17 mouse cellular contexts compared by ENCODE assay signal in the genomic region with DNA sequence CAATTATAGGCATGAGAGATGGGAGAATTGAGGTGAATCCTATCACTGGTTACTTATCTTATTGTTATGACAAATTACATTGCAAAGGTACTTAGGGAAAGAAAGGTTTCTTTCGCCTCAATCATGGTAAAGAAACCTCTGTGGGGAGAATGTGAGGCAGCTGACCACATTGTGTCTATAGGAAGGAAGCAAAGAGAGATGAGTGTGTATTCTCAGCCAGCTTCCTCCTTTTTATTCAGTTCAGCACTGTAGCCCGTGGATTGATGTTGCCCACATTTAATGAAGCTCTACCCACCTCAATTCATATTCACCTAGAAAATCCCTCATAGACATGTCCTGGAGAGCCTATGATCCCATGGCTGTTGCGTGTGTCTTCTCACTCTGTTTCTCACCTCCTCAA.
"Had no signal": no experiment of that assay in that cellular context is flagged by ENCODE, and none has a peak within 500 bp of the region (broad histone marks: within the 10 kb centered on the region; RNA-seq: fewer than 3 reads in every experiment).

No protein-coding gene starts in this region.

- H3K4me3 ChIP-seq: lung, embryonic 15.5 days; megakaryocyte, embryonic 14.5 days; midbrain, embryonic 13.5 days; midbrain, embryonic 15.5 days; neural tube, embryonic 12.5 days; stomach, embryonic 15.5 days had no signal

- ATAC-seq: liver, postnatal 0 days; lung, postnatal 0 days; midbrain, embryonic 13.5 days; midbrain, embryonic 15.5 days had no signal

- H3K27ac ChIP-seq: lung, embryonic 15.5 days; midbrain, embryonic 13.5 days; midbrain, embryonic 15.5 days; neural tube, embryonic 12.5 days; stomach, embryonic 15.5 days; stomach, postnatal 0 days had no signal

- H3K27me3 ChIP-seq: lung, embryonic 15.5 days; megakaryocyte, embryonic 14.5 days; midbrain, embryonic 13.5 days; midbrain, embryonic 15.5 days; neural tube, embryonic 12.5 days; stomach, embryonic 15.5 days had no signal

- H3K9ac ChIP-seq: liver, postnatal 0 days; lung, embryonic 15.5 days; midbrain, embryonic 13.5 days; midbrain, embryonic 15.5 days; neural tube, embryonic 12.5 days; stomach, embryonic 15.5 days had no signal

- H3K9me3 ChIP-seq: lung, embryonic 15.5 days; midbrain, embryonic 13.5 days; midbrain, embryonic 15.5 days; neural tube, embryonic 12.5 days; stomach, embryonic 15.5 days had no signal

- H3K36me3 ChIP-seq: lung, embryonic 15.5 days; midbrain, embryonic 13.5 days; midbrain, embryonic 15.5 days; neural tube, embryonic 12.5 days; stomach, embryonic 15.5 days had no signal

- DNase-seq: liver, postnatal 0 days; lung, adult 2 months; lung, postnatal 14 days; lung, postnatal 36 days; right cerebral cortex, postnatal 14 days; thymus, adult 2 months; thymus, postnatal 25 days; thymus, postnatal 4 days had no signal

- H3K4me1 ChIP-seq: lung, embryonic 15.5 days; megakaryocyte, embryonic 14.5 days; midbrain, embryonic 13.5 days; midbrain, embryonic 15.5 days; neural tube, embryonic 12.5 days; stomach, embryonic 15.5 days had no signal

- H3K4me2 ChIP-seq: lung, embryonic 15.5 days; midbrain, embryonic 11.5 days; midbrain, embryonic 13.5 days; midbrain, embryonic 15.5 days; neural tube, embryonic 12.5 days; stomach, embryonic 15.5 days had no signal
